Mouse (Mus musculus): ENCODE measurements around the gene Ncor2. TPM values are rescaled to one million over a fixed set of nuclear protein-coding genes. Genes with fewer than 3 reads are reported as not detected.

Gene Ncor2
- polyA plus RNA-seq, 1 experiment, result 71.5 TPM

DNA sequence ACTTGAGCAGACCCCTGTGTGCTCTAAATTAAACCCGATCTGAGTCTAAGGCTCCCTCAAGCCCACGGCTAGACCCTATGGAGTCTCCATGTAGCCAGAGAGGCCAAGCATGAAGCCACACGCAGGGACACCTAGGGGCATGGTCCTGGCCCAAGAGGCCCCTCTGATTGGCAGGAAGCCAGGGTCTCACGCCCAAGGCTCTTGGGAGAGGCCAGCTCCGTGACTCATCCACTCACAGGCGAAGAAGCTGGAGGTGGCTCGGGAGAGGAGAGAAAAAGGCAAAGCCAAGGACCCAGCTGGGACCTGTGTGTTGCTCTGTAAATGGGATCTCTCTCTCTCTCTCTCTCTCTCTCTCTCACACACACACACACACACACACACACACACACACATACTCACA lies 44.6 kb downstream of the Ncor2 start:
- Histone ChIP-seq H3K4me1 (ENCODE audit: control insufficient read depth, insufficient read depth, low read length) (peaks cover 46% of the 10 kb centered on the region), H3K27ac (ENCODE audit: insufficient read depth, low read depth, low read length) (no peak overlapping the region), H3K4me3 (ENCODE audit: insufficient read depth, low read length) (no peak overlapping the region)
- no peak for TF ChIP-seq CTCF (IDR thresholded peaks at IDR 0.05; ENCODE audit: low read depth, low read length)
- no peak for TF ChIP-seq POLR2A (IDR thresholded peaks at IDR 0.05; ENCODE audit: borderline replicate concordance, low read depth, low read length)

DNA sequence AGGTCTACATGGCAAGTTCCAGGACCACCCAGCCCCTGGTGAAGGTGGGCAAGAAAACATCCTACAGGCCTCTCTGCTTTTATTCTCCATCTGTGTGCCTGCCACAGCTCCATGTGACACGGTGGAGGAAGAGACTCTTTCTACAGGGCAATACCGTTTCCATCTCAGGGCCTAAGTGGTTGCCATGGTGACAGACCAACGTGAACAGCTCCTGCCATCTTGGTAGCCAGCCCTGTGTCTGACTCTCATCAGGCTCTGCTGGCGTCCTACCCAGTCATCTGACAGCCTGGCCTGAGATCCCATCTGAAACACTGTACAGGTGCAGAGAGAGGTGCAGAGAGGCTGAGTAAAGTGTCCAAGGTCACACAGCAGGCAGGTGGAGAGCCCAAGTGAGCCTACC lies 45.4 kb downstream of the Ncor2 start:
- no peak overlapping the region for H3K27ac ChIP-seq (ENCODE audit: insufficient read depth, low read depth, low read length)
- peaks cover 42% of the 10 kb centered on the region for H3K4me1 ChIP-seq (ENCODE audit: control insufficient read depth, insufficient read depth, low read length)
- H3K4me3 ChIP-seq (ENCODE audit: insufficient read depth, low read length), result no peak overlapping the region
- TF ChIP-seq POLR2A (IDR thresholded peaks at IDR 0.05; ENCODE audit: borderline replicate concordance, low read depth, low read length) (no peak), CTCF (IDR thresholded peaks at IDR 0.05; ENCODE audit: low read depth, low read length) (peak; percentile 23; the same call in 1 of the 2 replicates)

DNA sequence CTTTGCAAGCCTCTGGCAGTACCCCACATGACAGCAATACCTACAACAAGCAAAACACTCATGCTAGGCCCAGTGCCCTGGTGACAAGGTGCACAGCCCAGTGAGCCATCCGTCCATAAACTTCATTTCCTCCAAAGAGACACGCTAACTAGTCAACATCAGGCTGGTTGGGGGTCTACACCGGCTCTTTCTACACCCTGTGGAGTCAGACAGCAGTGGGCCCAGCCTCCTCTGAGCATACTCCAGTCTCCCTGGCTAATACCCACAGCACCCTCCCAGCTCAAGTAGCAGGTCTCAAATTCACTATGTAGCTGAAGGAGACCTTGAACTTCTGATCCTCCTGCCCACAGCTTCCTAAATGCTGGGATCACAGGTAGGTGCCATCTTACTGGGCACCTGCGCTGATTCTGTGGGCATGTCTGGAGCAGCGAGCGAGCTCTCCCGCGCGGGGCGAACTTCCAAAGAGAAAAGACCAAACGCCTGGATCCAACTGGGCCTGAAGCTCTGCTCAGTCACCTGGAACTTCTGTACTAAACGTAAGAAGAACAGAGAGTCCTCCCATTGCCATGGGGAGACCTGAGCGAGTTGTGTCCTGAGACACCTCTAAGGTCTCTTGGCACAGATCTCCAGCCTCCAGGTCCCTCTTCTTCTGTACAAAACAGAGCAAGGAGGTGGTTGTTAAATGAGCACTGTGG lies 46.3 kb downstream of the Ncor2 start:
- no peak for TF ChIP-seq POLR2A (IDR thresholded peaks at IDR 0.05; ENCODE audit: borderline replicate concordance, low read depth, low read length)
- no peak for TF ChIP-seq CTCF (IDR thresholded peaks at IDR 0.05; ENCODE audit: low read depth, low read length)
- Histone ChIP-seq H3K4me3 (ENCODE audit: insufficient read depth, low read length) (no peak overlapping the region), H3K4me1 (ENCODE audit: control insufficient read depth, insufficient read depth, low read length) (peaks cover 37% of the 10 kb centered on the region), H3K27ac (ENCODE audit: insufficient read depth, low read depth, low read length) (no peak overlapping the region)

DNA sequence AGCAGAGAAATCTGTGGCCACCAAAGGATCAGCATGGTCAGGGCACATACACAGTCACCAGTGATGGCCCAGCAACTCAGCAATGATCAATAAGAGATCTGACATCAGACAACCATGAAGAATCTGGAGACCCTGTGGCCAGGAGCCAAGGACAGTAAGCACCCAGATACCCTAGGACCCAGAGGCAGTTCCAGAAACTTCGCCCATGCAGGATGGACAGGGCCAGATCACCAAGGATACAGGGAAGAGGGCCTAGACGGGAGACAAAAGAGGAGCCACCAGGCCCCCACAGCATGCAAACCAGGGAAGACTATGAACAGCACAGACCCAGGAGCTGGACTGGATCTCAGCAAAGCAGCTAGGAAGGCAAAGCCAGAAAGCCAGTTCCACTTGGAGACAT lies 47.0 kb downstream of the Ncor2 start:
- no peak overlapping the region for H3K27ac ChIP-seq (ENCODE audit: insufficient read depth, low read depth, low read length)
- H3K4me1 ChIP-seq (ENCODE audit: control insufficient read depth, insufficient read depth, low read length), result peaks cover 30% of the 10 kb centered on the region
- TF ChIP-seq CTCF (IDR thresholded peaks at IDR 0.05; ENCODE audit: low read depth, low read length) (no peak), POLR2A (IDR thresholded peaks at IDR 0.05; ENCODE audit: borderline replicate concordance, low read depth, low read length) (no peak)
- no peak overlapping the region for H3K4me3 ChIP-seq (ENCODE audit: insufficient read depth, low read length)

DNA sequence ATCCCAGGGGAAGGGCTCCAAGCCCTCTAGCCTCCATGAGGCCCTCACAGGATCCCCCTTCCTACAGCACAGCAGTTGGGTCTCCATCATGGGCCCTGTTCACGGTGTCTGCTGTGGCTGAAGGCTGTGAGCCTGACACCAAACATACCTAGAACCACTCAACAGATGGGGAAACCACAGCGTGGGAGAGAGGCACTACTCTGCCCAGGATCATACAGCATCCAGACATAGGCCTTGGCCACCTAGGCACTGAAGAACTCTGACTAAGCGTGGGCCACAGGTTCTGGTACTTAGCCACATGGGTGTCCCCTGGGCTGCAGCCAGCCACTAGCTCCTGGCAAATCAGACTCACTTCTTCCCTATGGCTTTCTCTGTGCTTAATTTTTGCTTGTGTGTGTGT lies 48.6 kb downstream of the Ncor2 start:
- Histone ChIP-seq H3K4me1 (ENCODE audit: control insufficient read depth, insufficient read depth, low read length) (peaks cover 25% of the 10 kb centered on the region), H3K27ac (ENCODE audit: insufficient read depth, low read depth, low read length) (no peak overlapping the region), H3K4me3 (ENCODE audit: insufficient read depth, low read length) (no peak overlapping the region)
- TF ChIP-seq POLR2A (IDR thresholded peaks at IDR 0.05; ENCODE audit: borderline replicate concordance, low read depth, low read length), result no peak
- TF ChIP-seq CTCF (IDR thresholded peaks at IDR 0.05; ENCODE audit: low read depth, low read length), result no peak

DNA sequence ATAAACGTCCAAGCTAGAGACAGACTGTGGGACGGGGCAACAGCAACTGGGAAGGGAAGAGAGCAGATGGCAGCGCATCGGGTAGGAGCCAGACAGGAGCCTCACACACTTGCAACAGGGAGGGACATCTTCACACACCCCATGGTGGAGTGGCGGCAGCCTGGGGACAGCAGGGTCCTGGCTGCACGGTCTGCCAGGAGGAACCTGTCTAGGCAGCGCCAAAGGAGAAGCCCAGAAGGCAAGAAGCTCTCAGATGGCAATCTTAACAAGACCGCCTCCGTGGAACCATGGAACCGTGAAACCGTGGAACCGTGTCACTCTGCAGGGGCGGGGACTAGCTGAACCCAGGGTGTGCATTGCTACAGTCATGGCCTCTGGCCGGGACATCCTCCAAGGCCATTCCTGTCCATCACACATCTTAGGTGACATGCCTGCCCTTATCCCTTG lies 50.1 kb downstream of the Ncor2 start:
- Histone ChIP-seq H3K4me1 (ENCODE audit: control insufficient read depth, insufficient read depth, low read length) (peaks cover 14% of the 10 kb centered on the region), H3K27ac (ENCODE audit: insufficient read depth, low read depth, low read length) (no peak overlapping the region), H3K4me3 (ENCODE audit: insufficient read depth, low read length) (no peak overlapping the region)
- TF ChIP-seq POLR2A (IDR thresholded peaks at IDR 0.05; ENCODE audit: borderline replicate concordance, low read depth, low read length) (no peak), CTCF (IDR thresholded peaks at IDR 0.05; ENCODE audit: low read depth, low read length) (no peak)

DNA sequence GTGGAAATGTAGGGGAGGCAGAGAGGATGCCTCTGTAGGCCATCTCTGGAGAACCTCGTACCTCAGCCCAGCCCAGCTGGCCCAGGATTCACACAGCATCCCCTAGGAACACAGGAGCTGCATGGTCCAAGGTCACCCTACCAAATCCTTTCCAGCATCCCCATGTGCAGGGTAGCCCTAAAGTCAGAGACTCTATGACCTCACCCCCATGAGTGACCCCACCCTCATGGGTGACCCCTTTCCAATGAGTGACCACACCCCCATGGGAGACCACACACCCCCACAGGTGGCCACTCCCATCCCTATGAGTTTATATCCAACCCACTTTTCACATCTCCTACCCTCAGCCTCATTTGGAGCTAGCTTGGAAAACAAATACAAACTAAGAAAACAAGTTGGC lies 51.1 kb downstream of the Ncor2 start:
- Histone ChIP-seq H3K4me1 (ENCODE audit: control insufficient read depth, insufficient read depth, low read length) (peaks cover 14% of the 10 kb centered on the region), H3K27ac (ENCODE audit: insufficient read depth, low read depth, low read length) (no peak overlapping the region), H3K4me3 (ENCODE audit: insufficient read depth, low read length) (no peak overlapping the region)
- TF ChIP-seq POLR2A (IDR thresholded peaks at IDR 0.05; ENCODE audit: borderline replicate concordance, low read depth, low read length) (no peak), CTCF (IDR thresholded peaks at IDR 0.05; ENCODE audit: low read depth, low read length) (no peak)

DNA sequence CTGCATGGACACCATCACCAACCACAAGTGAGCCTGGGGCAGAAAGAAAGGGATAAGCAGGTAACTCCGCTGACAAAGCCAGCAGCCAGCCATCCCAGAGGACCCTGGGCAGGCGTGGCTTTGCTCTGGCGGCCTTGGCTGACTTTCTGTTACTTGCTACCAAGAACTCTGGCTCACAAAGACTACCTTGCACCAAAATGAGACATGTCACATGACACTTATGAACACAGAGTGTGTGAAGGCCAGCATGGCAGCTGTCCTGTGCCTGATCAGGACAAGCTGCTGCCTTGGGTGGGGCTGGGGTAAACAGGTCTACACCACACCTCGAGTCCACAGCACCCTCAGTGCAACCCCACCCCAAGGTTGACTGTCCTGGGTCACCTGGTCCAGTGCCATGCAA lies 51.6 kb downstream of the Ncor2 start:
- Histone ChIP-seq H3K27ac (ENCODE audit: insufficient read depth, low read depth, low read length) (no peak overlapping the region), H3K4me3 (ENCODE audit: insufficient read depth, low read length) (no peak overlapping the region), H3K4me1 (ENCODE audit: control insufficient read depth, insufficient read depth, low read length) (peaks cover 14% of the 10 kb centered on the region)
- TF ChIP-seq CTCF (IDR thresholded peaks at IDR 0.05; ENCODE audit: low read depth, low read length) (no peak), POLR2A (IDR thresholded peaks at IDR 0.05; ENCODE audit: borderline replicate concordance, low read depth, low read length) (no peak)

DNA sequence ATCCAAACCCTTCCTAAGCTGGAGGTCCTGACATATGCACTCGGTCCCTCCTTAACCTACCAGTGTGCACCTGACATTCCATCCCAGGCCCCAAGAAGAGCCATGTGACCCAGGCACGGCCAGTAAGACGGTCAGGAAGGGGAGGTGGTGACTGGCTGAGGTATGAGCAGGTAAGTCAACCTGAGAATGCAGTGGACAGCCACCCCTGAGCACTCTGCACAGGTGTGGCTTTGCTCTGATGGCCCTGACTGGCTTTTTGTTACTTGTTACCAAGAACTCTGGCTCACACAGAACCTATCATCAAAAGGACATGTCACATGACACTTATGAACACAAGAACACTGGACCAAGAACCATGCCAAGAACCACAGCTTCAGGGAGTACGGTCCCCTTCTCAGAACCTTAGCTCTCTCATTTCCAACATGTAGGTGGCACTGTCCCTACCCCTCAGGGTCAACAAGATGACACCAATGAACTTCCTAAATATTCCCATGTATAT lies 53.0 kb downstream of the Ncor2 start:
- no peak overlapping the region for H3K27ac ChIP-seq (ENCODE audit: insufficient read depth, low read depth, low read length)
- no peak overlapping the region for H3K4me3 ChIP-seq (ENCODE audit: insufficient read depth, low read length)
- TF ChIP-seq CTCF (IDR thresholded peaks at IDR 0.05; ENCODE audit: low read depth, low read length), result no peak
- H3K4me1 ChIP-seq (ENCODE audit: control insufficient read depth, insufficient read depth, low read length), result peaks cover 14% of the 10 kb centered on the region

DNA sequence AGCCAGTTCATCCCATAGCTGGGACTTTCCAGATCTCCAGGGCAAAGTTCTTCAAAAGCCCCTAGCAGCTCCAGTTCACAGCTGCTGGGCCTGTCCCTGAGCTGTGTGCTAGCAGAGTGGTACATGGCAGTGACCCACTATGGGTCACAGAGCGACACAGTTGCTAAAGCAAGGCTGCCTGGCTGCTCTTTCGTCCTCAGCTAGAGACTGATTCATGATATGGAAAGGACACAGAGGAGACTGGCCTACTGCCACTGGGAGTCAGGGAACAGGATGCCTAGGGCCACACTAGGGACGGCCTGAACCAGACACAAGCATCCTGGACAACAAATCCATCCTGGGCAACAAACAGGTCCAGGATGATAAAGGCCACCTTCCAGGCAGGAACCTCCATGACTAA lies 53.8 kb downstream of the Ncor2 start:
- Histone ChIP-seq H3K4me3 (ENCODE audit: insufficient read depth, low read length) (no peak overlapping the region), H3K4me1 (ENCODE audit: control insufficient read depth, insufficient read depth, low read length) (peaks cover 12% of the 10 kb centered on the region), H3K27ac (ENCODE audit: insufficient read depth, low read depth, low read length) (no peak overlapping the region)
- TF ChIP-seq POLR2A (IDR thresholded peaks at IDR 0.05; ENCODE audit: borderline replicate concordance, low read depth, low read length) (no peak), CTCF (IDR thresholded peaks at IDR 0.05; ENCODE audit: low read depth, low read length) (no peak)
